Mouse (Mus musculus) MEL (cell line): ENCODE measurements at regions not wholly inside any gene's neighbourhood (a gene's known extent, or its start where the extent isn't known, plus 50 kb on each side); places are given as distances from the start of the nearest gene placed in this dataset.

ENCODE experiments used
- CTCF ChIP-seq, 3 experiments: IDR thresholded peaks in 2 of 3; conservative IDR thresholded peaks in 1 of 3; 2 replicates each; pipeline ENCODE4 v1.5.1; 2011 to 2012; ENCODE audit warnings: low read length in 3 of 3, low read depth in 2 of 3, mild to moderate bottlenecking in 2 of 3, improper control_type of control experiment in 1 of 3, inconsistent platforms in 1 of 3, mixed read lengths in 1 of 3, moderate library complexity in 1 of 3; ENCODE audit not compliant: control insufficient read depth in 1 of 3, insufficient read depth in 1 of 3, poor library complexity in 1 of 3, severe bottlenecking in 1 of 3
- E2F4 ChIP-seq: IDR thresholded peaks from 2 replicates; pipeline ENCODE4 v1.6.1; 2011; ENCODE audit warnings: low read depth, low read length, improper control_type of control experiment, borderline replicate concordance
- EP300 ChIP-seq, 2 experiments: IDR thresholded peaks; 2 replicates each; pipeline ENCODE4 v1.6.1; 2011; ENCODE audit warnings: improper control_type of control experiment in 2 of 2, low read length in 2 of 2, low read depth in 1 of 2, mild to moderate bottlenecking in 1 of 2
- GABPA ChIP-seq: IDR thresholded peaks from 2 replicates; pipeline ENCODE4 v1.6.1; 2012; ENCODE audit warnings: low read depth, mild to moderate bottlenecking, inconsistent platforms, low read length, improper control_type of control experiment, moderate library complexity
- HCFC1 ChIP-seq: IDR thresholded peaks from 2 replicates; pipeline ENCODE4 v1.6.1; 2012; ENCODE audit warnings: low read depth, mild to moderate bottlenecking, inconsistent platforms, low read length, improper control_type of control experiment, moderate library complexity
- NRF1 ChIP-seq: IDR thresholded peaks from 2 replicates; pipeline ENCODE4 v1.6.1; 2014; ENCODE audit warnings: low read depth, mild to moderate bottlenecking, inconsistent platforms, low read length, improper control_type of control experiment, moderate library complexity; ENCODE audit not compliant: poor library complexity, insufficient read depth, severe bottlenecking
- POLR2A ChIP-seq, 2 experiments: IDR thresholded peaks; 2 replicates each; pipeline ENCODE4 v1.6.1; 2011 to 2012; ENCODE audit warnings: low read length in 2 of 2, mild to moderate bottlenecking in 2 of 2, control low read depth in 1 of 2, improper control_type of control experiment in 1 of 2, low read depth in 1 of 2, moderate library complexity in 1 of 2; ENCODE audit not compliant: control insufficient read depth in 1 of 2, insufficient read depth in 1 of 2, poor library complexity in 1 of 2
- POLR2AphosphoS5 ChIP-seq: IDR thresholded peaks from 2 replicates; pipeline ENCODE4 v1.6.1; 2012; ENCODE audit warnings: low read depth, borderline replicate concordance, mild to moderate bottlenecking, inconsistent platforms, low read length, moderate library complexity, mixed read lengths
- TAL1 ChIP-seq: IDR thresholded peaks from 2 replicates; pipeline ENCODE4 v1.6.1; 2012; ENCODE audit warnings: mild to moderate bottlenecking, inconsistent platforms, low read length, moderate library complexity, mixed read lengths
- TBP ChIP-seq: IDR thresholded peaks from 2 replicates; pipeline ENCODE4 v1.8.0; 2011; ENCODE audit warnings: low read depth, low read length, improper control_type of control experiment
- USF1 ChIP-seq: IDR thresholded peaks from 2 replicates; pipeline ENCODE4 v1.6.1; 2014; ENCODE audit warnings: low read depth, mild to moderate bottlenecking, inconsistent platforms, low read length, improper control_type of control experiment, moderate library complexity
- ZC3H11A ChIP-seq: IDR thresholded peaks from 2 replicates; pipeline ENCODE4 v1.6.1; 2012; ENCODE audit warnings: low read depth, mild to moderate bottlenecking, inconsistent platforms, low read length, improper control_type of control experiment
- ZKSCAN1 ChIP-seq: IDR thresholded peaks from 2 replicates; pipeline ENCODE4 v1.6.1; 2012; ENCODE audit warnings: low read depth, mild to moderate bottlenecking, inconsistent platforms, low read length, improper control_type of control experiment, moderate library complexity

DNA sequence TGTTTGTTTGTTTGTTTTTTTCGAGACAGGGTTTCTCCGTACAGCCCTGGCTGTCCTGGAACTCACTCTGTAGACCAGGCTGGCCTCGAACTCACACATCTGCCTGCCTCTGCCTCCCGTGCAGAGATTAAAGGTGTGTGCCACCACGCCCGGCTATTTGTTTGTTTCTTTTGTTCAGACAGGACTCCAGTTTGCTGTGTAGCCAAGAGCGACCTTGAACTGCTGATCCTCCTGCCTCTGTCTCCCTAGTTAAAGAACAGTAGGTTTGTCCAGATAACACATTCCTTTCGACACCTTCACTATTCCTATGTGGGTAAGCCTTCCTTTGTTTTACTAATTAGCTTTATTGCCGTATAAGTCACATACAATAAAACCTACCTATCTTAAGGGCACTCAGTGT is 52.0 kb upstream of the Larp1 start:
- TF ChIP-seq POLR2AphosphoS5 (no peak), ZC3H11A (no peak), POLR2A (IDR thresholded peaks at IDR 0.05; ENCODE audit: control insufficient read depth in 1 of 2, insufficient read depth in 1 of 2, low read depth in 1 of 2, low read length in 2 of 2, poor library complexity in 1 of 2) (no peak), NRF1 (no peak), ZKSCAN1 (no peak), EP300 (IDR thresholded peaks at IDR 0.05; ENCODE audit: low read depth in 1 of 2, low read length in 2 of 2) (no peak), CTCF (IDR thresholded peaks at IDR 0.05 in 2 of 3, conservative IDR thresholded peaks at IDR 0.05 in 1 of 3; ENCODE audit: control insufficient read depth in 1 of 3, insufficient read depth in 1 of 3, low read depth in 2 of 3, low read length in 3 of 3, poor library complexity in 1 of 3, severe bottlenecking in 1 of 3) (no peak), TBP (no peak), TAL1 (no peak), E2F4 (no peak), HCFC1 (no peak), USF1 (no peak), GABPA (no peak)
